Mouse (Mus musculus) cerebellum, postnatal 25 days (tissue): ENCODE results near the gene Cit.
"Not testable (repeated sequence)": the region's sequence is repeated elsewhere in the genome, so short reads cannot be mapped to it uniquely, and the experiment has no call there.

Experiments
- DNase-seq, 2 experiments: peaks; one replicate each; pipeline ENCODE4 v3.0.0; 2021; ENCODE audit warnings: mixed read lengths in 2 of 2

Gene Cit

DNA sequence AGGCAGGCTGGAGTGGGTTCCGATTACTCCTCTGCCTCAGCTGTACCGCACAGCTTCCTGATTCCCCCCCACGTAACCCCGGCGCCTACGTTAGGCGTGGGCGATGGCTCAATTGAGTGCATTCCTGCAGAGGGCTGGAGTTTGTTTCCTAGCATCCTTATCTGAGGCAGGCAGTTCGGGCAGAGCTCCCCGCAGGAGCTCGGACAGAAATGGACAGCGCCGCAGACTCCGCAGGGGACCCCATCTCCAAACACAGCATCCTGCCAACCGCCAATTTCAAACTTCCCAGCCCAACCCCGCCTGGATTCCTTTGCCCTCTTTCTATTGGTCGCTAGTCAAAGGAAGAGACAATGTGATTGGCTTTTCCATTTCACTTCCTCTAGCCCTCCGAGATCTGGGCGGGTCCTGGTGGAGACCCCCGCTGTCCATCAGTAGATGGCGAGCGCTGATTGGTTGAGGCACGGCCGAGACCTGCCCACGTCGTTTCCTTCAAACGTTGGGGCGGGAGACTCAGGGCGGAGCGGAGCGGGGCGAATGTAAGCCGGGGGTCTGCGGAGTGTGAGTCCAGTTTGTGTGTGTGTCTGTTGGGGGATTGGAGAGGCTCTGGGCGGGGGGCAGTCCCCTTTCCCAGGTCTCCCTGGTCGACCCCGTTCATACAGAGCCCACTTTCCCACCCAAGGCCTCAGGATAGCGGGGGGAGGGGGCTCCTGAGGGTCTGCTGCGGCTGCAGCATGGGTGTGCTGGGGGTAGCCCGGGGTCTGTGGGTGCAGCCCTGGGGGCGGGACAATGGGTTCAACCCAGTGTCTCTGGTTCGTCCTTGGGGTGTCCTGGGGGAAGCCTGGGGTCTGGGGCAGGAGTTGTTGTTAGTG is at the start of gene Cit:
Cit (plus strand) TSS at position 513 of the 869 bp plus-strand sequence.
- peak; percentile 88 to 94 for DNase-seq

DNA sequence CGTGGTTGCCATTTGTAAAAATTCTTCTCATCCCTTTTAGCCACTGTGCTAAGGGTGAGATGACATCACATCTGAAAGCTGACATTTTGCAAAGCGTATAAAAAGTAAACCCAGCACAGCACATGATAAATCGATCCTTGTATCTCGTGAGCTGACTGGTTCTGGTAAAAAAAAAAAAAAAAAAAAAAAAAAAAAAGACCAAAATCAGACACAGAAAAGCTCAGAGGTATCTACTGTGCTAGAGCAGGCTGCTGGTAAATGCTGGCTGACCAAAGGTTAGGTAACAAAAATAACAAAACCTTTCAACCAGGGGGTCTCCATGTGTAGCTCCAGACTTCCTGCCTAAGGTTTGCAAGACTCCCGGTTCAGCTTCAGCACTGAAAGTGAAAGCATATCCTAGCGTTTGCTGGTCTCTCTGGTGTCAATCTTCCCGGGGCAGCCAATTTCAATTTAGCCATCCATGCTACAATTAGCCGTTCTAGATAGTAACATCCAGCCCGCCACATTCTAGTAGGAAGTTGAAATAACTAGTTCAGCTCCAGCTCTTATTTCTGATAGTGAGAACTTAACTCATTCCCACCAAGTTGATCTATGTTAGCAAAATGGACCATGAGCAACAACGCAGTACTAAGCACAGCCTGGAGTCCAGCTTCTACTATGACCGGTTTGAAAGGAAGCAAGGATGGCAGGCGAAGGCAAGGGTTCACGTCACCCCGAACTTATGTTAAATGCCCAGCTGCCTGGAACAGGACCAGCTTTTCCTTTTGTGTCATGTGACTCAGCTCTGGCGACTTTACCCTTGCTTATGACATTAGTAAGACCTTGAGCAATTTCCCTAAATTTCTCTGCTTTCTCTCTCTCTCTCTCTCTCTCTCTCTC is 45.8 kb upstream of the Cit start:
- DNase-seq: no peak

DNA sequence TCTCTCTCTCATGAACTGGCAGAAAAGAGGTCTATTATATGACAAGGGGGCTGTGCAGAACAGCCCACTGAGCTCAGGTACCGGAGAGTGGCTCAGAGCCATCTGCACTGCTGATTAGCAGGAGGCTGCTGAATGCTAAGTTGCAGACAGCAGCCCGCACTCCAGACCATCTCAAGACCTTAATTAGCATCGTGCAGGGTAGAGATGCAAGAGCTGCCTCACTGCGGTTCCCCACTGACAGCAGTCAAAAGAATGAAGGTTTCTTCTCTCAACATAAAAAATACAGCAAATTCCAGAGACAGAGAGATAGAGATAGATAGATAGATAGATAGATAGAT is 45.2 kb upstream of the Cit start:
- DNase-seq: peak in 1 of 2 experiments; percentile 8

DNA sequence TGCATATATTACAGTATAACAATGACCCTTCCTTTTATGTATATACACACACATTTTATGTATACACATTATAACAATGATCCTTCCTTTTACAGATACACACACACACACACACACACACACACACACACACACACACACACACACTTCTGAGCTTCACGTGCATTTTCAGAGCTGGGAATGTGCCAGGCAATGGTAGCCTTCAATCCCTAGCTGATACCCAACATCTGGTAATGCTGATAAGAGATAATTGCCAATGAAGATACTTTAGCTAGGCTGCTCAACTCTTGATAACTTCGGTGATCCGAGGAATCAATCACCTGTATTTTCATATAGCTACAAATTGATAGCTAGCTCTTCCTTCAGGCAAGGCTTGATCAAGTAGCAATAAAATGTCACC is 32.8 kb upstream of the Cit start:
- no peak for DNase-seq

DNA sequence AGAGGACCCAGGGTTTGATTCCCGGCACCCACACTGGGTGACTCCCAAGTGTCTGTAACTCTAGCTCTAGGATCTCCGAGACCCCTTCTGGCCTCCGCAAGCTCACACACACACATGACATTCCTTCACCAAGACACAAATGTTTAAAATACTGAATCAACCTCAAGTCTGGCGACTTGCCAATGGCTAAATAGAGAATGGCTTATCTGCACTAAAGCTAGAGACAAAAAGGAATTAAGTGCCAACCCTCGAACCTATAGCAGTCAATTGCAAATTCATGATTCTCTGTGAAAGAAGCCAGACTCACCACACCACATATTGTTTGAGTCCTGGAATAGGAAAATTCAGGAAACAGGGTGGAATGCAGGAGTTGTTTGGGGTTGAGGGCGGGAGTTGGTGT is 28.1 kb upstream of the Cit start:
- DNase-seq: no peak

DNA sequence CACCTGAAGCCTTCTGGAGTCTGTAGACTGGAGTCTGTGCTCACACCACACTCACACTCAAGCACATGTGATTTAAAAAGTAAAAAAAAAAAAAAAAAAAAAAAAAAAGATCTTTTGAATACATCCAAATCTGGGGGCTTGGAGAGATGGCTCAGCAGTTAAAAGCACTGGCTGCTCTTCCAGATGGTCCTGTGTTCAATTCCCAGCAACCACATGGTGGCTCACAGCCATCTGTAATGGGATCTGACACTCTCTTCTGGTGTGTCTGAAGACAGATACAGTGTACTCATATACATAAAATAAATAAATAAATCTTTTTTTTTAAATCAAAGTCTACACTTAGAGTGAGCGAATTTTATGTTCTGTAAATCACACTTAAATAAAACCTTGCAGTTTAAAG is 27.4 kb upstream of the Cit start:
- not testable (repeated sequence) for DNase-seq

DNA sequence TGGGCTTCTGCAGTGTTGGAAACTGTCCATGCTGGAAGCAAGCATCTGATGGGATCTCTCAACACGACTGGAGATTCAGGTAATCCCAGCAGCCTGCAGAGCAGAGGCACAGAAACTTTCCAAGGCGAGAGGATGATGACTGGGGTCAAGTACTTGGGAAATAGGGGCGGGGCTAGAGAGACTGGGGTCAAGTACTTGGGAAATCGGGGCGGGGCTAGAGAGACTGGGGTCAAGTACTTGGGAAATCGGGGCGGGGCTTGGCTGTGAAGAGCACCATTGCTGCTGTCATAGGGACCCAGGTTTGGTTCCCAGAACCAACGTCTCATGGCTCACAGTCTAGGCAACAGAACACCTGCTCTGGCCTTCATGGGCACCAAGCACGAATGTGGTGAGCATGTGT is 25.1 kb upstream of the Cit start:
- DNase-seq: no peak

DNA sequence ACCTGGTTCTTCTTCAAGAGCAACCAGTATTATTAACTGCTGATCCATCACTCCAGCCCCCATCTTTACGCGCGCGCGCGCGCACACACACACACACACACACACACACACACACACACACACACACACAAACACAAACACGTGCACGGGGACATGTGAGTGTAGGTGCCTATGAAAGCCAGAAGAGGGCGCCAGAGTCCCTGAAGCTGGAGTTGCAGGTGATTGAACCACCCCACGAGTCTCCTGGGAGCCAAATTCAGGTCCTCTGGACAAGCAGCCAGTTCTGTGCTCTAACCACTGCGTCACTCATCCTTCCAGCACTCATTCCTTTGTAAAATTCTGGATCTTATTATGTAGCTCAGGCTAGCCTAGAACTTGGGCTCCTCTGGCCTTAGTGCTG is 23.9 kb upstream of the Cit start:
- DNase-seq: no peak

DNA sequence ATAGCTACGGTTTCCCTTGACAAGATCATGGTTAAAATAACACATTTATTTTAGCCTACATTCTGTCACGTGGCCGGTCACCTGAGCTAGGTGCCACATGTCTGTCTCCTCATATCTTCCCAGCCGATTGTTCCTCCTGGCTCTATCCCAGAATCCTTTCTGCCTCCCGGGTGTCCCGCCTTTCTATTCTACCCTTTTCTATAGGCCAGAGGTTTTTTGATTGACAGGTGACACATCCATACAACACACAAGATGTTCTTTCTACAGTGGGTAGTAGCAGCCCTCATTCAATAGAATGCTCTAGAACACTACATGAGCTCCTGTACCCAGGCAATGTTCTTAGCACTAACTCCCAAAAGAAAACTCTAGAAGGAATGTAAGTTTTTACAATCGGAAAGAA is 23.2 kb upstream of the Cit start:
- no peak for DNase-seq

DNA sequence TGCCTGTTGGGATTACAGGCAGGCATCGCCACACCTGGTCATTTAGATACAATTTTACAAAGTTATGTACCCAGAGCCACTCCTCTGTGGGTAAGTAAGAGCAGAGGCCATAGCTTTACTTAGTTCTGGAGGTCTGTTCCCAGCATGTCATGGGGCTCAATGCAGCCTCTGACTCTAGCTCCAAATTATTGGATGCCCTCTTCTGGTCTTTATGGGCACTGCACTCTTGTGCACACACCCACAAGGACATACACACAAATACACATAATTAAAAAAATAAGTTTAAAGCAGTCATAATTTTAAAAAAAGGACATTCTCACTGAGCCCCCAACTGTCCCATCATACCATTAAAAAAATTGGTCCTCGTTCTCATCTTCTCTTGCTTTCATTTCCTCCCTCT is 12.3 kb upstream of the Cit start:
- no peak for DNase-seq

DNA sequence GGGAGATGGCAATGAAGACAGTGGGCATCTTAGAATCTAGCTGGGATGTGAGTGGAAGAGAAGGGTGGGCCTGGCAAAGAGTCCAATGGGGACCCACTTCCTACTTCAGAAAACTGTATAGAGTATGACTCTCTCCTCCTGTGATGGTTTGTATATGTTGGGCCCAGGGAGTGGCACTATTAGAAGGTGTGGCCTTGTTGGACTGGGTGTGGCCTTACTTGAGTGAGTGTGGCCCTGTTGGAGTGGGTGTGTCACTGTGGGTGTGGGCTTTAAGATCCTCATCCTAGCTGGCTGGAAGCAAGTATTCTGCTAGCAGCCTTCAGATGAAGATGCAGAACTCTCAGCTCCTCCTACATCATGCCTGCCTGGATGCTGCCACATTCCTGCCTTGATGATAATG is 11.3 kb upstream of the Cit start:
- not testable (repeated sequence) for DNase-seq

DNA sequence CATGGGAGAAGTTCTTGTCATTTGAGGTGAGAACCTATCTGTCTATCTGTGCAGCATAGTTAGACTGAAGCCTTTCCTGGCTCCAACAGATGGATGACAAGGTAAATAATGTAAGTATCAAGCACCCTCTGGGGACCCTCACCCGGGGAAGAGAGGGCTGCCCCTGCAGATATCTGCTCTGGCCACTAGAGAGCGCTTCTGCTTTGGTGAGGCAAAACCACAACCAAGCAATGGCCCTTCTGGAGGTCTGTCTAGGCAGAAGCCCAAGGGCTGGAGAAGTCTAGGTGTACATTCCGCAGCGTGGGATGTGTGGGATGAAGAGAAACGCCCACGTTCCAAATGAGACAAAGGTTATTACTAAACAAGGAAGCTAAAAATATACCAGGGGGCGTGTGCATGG is 9.8 kb upstream of the Cit start:
- peak in 1 of 2 experiments; percentile 21 for DNase-seq

DNA sequence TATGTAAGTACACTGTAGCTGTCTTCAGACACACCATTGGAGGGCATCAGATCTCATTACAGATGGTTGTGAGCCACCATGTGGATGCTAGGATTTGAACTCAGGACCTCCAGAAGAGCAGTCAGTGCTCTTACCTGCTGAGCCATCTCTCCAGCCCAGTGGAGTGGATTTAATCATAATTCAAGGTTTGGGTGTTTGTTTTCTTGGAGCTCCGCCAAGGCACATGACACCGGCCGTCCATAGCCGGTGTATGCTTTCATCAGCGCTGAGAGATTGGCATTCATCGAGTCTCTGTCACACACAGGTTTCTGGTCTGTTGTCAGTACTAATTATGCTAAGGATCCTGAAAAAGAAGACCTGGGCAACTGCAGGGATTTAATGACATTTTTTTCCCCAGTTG is 7.0 kb upstream of the Cit start:
- DNase-seq: no peak

DNA sequence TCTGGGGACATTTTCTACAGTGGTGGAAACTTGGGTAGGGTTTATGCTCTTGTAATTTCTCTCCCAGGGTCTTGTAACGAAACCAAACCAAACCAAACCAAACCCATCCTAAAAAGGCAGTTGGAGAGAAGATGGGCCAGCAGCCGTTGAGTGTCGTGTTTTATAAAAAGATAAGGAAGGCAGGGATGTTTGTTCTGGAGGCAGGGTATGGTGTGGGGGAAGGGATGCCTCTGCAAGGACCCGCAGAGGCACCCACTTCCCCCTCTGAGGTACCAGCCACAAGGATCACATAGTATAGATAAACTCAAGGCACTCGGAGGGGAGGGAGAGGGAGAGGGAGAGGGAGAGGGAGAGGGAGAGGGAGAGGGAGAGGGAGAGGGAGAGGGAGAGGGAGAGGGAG is 4.6 kb upstream of the Cit start:
- DNase-seq: no peak

DNA sequence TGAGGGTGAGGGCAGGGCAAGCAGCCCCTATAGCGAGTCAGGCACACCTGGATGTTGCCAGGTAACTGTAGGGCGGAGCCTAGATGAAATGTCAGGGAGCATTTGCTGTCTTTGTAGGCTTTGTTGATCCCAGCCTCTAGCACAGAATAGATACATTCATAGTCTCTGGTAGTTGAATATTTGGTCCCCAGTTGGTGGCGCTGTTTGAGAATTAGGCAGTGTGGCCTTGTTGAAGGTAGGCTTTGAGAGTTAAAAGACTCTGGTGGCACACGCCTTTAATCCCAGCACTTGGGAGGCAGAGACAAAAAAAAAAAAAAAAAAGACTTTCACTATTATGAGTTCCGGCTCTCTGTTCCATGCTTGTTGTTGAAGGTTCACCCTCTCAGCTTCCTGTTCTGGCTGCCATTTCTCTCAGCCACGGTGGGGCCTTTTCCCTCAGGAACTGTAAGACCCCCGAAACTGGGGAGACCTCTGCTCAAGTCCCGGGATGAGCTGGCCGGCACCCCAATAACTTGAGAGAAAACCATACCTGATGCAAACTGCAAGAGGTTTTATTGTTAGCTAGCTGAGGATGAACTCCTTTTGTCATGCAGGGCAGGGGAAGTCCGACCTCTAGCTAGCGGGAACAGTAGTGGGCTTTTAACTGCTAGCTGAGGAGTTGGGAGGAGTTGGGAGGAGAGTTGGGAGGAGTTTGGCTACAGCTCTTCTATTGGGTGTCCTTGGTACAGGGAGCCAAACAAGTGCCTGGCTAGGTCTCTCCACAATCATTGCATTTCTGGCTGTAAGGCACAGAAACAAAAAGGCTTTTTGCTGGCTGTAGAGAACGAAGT is 3.9 kb upstream of the Cit start:
- DNase-seq: no peak

DNA sequence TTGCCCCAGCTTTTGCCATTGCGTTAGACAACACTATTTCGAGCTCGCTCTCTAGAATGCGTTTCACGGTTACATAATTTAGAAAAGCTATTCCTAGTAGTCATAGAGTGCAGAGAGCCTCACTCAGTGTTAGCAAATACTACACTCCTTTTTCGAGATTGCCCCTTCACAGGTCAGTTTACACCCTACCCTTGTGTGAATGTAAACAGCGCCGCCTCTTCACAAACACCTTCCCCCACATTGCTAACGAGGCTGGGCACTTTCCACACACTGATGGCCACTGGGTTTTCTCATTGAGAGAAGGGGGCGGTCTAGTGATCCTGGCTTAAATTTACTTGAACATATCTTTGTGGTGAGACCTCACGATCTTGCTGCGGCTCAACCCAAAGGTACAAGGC is 711 bp upstream of the Cit start:
- peak in 1 of 2 experiments; percentile 9 for DNase-seq

DNA sequence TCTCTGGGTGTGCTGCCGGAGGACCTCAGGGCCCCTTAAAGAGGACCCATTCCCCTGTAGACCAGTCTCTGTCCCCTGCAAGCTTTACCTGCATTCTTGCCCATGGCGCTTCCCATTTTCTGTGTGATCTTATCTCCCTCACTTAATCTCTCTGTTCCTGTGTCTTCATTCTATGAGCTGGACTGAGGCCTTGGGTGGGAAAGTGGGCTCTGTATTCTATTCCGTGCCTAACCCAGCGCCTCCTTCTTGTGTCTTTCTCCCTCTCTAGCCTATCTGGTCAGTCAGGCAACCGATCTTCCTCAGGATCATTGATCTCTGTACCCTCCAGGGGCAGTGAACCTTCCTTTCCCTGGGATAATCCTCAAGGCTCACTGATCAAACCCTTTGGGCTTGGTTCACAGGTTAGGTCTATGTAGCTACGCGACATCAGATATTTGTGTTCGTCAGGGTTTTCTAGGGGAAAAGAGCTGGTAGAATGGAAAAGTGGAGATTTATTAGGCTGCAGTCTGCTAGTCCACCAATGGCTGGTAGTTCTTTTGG is 627 bp downstream of the Cit start:
- DNase-seq: no peak

DNA sequence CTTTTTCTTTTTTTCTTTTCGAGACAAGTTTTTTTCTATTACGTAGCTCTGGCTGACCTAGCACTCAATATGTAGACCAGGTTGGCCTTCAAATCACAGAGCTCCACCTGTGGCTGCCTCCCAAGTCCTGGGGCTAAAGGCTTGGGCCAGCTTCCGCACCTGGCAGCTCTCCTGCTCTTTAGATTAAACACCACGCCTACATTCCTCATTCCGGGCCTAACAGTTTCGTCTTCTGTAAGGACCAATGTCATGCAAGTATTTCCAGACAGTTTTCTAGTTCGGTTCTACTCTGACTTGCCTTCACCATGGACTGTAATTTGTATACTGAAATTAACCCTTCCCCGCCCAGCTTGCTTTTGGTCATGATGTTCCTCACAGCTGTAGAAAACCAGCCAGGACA is 2.1 kb downstream of the Cit start:
- no peak for DNase-seq

DNA sequence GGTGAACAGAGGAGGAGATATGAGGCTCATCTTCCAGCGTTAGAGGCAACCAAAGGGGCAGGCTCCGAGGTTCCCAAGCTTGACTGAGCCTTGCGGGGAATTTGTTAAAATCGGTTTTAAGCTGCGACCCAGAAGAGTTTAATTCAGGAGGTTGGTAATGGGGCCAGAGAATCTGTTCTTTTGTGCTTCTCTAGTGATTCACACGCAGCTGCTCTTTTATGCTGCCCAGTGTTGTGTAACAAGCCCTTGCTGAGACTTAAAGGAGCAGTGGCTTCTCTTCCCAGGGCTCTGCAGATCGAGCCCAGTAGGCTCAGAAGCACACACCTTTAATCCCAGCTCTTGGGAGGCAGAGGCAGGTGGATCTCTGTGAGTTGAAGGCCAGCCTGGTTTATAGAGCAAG is 3.4 kb downstream of the Cit start:
- DNase-seq: no peak

DNA sequence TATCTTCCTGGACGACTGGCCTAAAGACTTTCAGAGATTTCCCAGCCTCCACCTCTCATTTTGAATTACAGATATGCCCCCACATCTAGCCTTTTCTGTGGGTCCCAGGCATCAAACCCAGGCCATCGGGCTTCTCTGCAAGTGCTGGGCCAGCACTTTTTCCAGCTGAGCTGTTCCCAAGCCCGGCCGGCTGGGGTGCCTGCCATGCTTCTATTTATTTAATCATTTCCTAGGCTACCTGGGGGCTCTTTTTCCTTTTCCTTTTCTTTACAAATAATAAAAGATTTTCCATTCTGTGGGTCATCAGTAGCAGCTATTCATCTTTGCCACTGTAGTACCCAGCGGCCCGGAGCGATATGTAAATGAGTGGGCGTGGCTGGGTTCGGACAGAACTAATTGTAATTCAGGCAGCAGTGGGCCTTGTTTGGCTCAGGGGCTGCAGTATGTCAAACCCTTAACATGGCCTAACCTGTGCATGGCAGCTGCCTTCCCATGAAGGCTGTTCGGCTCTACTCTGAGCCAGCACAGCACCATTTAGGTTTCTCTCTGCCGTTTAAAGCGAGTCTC is 4.3 kb downstream of the Cit start:
- DNase-seq: no peak

DNA sequence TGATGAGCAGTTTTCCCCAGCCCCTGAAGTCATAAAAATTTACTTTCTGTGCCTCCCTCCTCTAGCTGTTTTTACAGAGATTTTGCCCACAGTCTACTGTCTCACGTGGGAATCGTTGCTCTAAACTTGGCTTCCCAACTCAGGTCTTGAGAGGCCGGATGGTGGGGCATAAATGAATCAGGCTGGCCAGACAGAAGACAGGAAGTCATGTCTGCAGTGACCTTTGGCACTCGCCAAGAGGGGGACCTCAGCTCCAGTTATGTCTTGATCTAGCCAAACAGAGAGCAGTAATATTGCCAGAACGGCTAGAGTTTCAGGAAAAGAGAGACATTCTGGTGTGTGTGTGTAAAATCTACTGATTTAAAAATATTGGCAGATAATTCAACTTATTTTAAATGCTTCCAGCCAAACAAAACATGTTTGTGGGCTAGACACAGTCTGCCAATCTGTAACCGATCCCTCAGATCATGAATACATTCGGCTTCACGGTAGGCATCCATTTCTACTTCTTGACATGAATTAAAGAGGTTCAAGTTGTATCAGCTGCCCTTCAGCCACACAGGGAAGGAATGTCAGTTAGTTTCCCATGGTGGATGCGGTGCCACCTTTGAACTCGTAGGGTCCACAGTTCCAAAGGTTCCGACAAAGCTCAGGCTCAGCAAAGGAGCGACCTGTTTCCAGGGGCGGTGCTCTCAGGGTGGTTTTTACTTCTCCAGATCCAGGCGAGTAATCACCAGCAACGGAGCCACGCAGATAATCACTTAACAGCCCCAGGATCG is 5.4 kb downstream of the Cit start:
- DNase-seq: no peak

DNA sequence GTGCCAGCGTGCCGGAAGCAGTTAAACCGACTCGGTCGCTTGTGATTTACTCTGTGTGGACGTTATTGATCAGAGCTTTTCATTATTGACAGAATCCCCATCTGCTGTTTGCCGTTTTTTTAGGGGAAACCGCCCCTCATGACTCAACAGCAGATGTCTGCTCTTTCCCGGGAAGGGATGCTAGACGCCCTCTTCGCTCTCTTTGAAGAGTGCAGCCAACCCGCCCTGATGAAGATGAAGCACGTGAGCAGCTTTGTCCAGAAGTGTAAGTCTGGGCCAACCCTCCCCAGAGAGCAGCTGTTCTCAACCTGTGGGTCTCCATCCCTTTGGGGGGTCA is 5.9 kb downstream of the Cit start:
- DNase-seq: no peak
